Mouse (Mus musculus): ENCODE measurements around the gene Oprm1. TPM values are rescaled to one million over a fixed set of nuclear protein-coding genes. Genes with fewer than 3 reads are reported as not detected.

The Oprm1 gene
- polyA plus RNA-seq (2015; fragmentation: Nextera tagmentation; extraction: Ambion mirVana): 0.07 TPM in 1 of 2 replicates, not detected in the other

DNA sequence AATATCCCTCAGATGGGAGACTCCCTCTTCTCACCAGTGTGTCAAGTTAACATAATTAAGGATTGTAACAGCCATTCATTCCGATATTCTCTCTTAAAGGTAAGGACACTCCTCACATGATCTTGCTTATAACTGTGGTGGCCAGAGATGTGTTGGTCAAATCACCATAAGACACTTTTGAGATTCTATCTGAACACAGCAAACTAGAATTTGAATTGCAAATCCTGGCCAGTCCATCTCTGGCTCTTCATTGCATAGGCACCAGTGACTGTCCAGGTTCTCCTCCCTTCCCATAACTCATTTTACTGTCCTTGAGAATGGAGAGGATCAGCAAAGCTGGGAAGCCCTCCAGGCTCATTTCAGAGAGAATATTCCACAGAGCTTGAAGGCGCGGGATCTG, at the start of gene Oprm1:
Gene Oprm1, plus strand, starts transcription at position 301 of the 400 bp plus-strand sequence.
- no peaks in the 10 kb centered on the region for H3K4me1 ChIP-seq (ENCODE audit: control insufficient read depth, low read depth, low read length)
- no peak within 1 kb of the TSS for H3K4me2 ChIP-seq (ENCODE audit: low read depth, low read length)
- 64% methylated on average over 3 of the region's 3 CpGs for WGBS (ENCODE audit: insufficient replicate concordance)
- H3K9ac ChIP-seq (ENCODE audit: low read depth, low read length): no peak within 1 kb of the TSS
- no peak within 1 kb of the TSS for H3K27ac ChIP-seq (ENCODE audit: low read length)
- H3K27me3 ChIP-seq (ENCODE audit: control insufficient read depth, insufficient read depth, low read depth, low read length): no peaks in the 10 kb centered on the region
- H3K9me3 ChIP-seq (replicated peaks; ENCODE audit: control insufficient read depth, low read length): no peaks in the 10 kb centered on the region
- no peak within 1 kb of the TSS for H3K4me3 ChIP-seq (ENCODE audit: low read depth, low read length)
- no peaks in the 10 kb centered on the region for H3K36me3 ChIP-seq (ENCODE audit: control insufficient read depth, insufficient read depth)
- ATAC-seq (ENCODE audit: low read depth): no peak

DNA sequence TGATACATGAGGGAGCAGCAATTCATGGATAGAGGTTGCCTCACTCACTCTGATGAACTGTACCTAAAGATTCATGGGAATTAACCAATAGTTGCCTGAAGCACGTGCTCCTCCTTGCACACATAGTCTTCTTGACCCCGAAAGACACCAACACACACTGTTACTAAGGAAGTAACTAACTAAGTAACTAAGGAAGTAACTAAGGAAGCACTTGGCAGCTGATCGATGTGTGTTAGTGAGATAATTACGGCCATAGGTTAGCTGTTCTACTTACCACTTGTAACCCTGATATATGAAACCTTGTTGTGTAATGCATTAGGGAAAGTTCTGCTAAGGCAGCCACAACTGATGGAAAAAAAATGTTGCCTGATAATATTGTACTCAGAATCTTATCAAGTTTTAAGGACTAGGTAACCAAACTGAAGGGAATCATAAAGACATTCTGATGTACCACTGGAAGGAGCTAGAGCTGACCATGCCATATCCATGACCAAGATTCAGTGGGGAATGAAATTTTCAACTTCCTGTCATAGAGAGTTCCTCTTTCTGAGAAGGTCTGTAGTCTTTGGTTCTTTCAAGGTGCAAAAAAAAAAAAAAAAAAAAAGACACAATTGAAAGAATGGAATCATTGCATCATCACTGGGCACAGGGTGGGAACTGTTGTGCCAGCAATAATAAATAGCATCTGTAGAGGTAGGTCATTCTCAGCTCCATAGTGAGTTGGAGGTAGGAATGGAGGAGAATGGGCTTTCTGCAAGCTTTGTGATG, 40.9 kb upstream of the Oprm1 start:
- Histone ChIP-seq H3K36me3 (ENCODE audit: control insufficient read depth, insufficient read depth) (no peaks in the 10 kb centered on the region), H3K27ac (ENCODE audit: low read length) (no peak overlapping the region), H3K4me3 (ENCODE audit: low read depth, low read length) (no peak overlapping the region), H3K4me2 (ENCODE audit: low read depth, low read length) (no peak overlapping the region), H3K27me3 (ENCODE audit: control insufficient read depth, insufficient read depth, low read depth, low read length) (no peaks in the 10 kb centered on the region), H3K4me1 (ENCODE audit: control insufficient read depth, low read depth, low read length) (no peaks in the 10 kb centered on the region), H3K9me3 (replicated peaks; ENCODE audit: control insufficient read depth, low read length) (no peaks in the 10 kb centered on the region), H3K9ac (ENCODE audit: low read depth, low read length) (no peak overlapping the region)
- ATAC-seq (ENCODE audit: low read depth): peak; percentile 45
- 9% methylated on average over 4 of the region's 4 CpGs for WGBS (ENCODE audit: insufficient replicate concordance)

DNA sequence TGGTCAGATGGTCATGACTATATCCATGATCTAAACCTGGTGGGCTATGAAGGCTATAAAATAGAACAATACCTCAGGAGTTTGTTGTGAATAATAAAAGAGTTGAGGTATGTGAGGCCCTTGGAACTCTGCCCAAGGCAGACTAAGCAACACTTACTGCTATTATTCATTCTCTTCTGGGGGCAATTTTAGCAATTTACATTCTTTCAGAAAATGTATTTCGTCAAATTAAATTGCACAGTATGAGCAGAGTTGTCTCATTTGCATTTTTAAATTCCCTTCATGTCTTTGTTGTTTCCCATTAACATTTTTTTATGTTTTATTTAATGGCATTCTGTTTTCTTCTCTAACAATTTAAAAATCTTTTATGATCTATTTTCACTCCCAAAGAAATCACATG, 34.5 kb upstream of the Oprm1 start:
- Histone ChIP-seq H3K27ac (ENCODE audit: low read length) (no peak overlapping the region), H3K4me2 (ENCODE audit: low read depth, low read length) (no peak overlapping the region), H3K9ac (ENCODE audit: low read depth, low read length) (no peak overlapping the region), H3K27me3 (ENCODE audit: control insufficient read depth, insufficient read depth, low read depth, low read length) (no peaks in the 10 kb centered on the region), H3K4me3 (ENCODE audit: low read depth, low read length) (no peak overlapping the region), H3K4me1 (ENCODE audit: control insufficient read depth, low read depth, low read length) (no peaks in the 10 kb centered on the region), H3K9me3 (replicated peaks; ENCODE audit: control insufficient read depth, low read length) (no peaks in the 10 kb centered on the region), H3K36me3 (ENCODE audit: control insufficient read depth, insufficient read depth) (no peaks in the 10 kb centered on the region)
- ATAC-seq (ENCODE audit: low read depth): no peak
- 44% methylated on average over 1 of the region's 1 CpGs for WGBS (ENCODE audit: insufficient replicate concordance)

DNA sequence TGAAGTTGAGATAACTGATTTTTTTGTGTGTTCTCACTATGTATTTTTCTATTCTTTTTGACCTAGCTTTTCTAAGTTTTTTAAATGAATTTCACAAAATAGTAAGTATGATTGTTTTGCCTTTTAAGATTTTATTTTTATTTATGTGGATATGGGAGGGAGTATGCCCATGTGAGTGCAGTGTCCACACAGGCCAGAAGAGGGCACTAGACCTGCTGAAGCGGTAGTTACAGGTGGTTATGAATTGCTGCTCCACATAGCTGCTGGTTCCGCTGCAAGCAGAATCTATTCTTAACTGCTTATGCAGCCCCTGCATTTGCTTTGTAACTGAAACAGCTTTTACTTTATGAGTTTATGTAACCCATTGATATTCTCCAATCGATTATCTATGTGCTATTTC, 29.8 kb upstream of the Oprm1 start:
- H3K4me1 ChIP-seq (ENCODE audit: control insufficient read depth, low read depth, low read length): no peaks in the 10 kb centered on the region
- H3K9me3 ChIP-seq (replicated peaks; ENCODE audit: control insufficient read depth, low read length): no peaks in the 10 kb centered on the region
- H3K27ac ChIP-seq (ENCODE audit: low read length): no peak overlapping the region
- no peak overlapping the region for H3K4me2 ChIP-seq (ENCODE audit: low read depth, low read length)
- H3K9ac ChIP-seq (ENCODE audit: low read depth, low read length): no peak overlapping the region
- WGBS (ENCODE audit: insufficient replicate concordance): 79% methylated on average over 3 of the region's 3 CpGs
- no peaks in the 10 kb centered on the region for H3K27me3 ChIP-seq (ENCODE audit: control insufficient read depth, insufficient read depth, low read depth, low read length)
- no peak overlapping the region for H3K4me3 ChIP-seq (ENCODE audit: low read depth, low read length)
- ATAC-seq (ENCODE audit: low read depth): no peak
- no peaks in the 10 kb centered on the region for H3K36me3 ChIP-seq (ENCODE audit: control insufficient read depth, insufficient read depth)

DNA sequence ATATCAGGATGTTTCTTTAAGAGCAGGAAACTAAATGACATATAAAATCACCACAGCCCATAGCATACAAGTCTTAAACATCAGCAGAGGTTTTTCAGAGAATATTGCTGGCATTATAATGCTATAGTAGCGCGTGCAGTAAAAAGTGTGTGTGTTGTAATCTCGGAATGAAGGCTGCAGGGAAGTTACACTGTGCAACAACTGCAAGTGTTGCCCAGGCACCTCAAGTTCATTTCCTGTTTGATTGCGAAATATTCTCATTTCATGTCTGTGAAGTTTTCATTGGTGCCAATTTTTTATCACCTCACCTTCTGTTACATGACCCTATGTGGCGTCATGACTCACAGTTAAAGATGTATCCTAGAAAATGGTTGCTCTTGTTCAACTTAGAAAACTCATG, 4.9 kb upstream of the Oprm1 start:
- H3K9ac ChIP-seq (ENCODE audit: low read depth, low read length): no peak overlapping the region
- no peak overlapping the region for H3K4me3 ChIP-seq (ENCODE audit: low read depth, low read length)
- no peak overlapping the region for H3K27ac ChIP-seq (ENCODE audit: low read length)
- no peaks in the 10 kb centered on the region for H3K27me3 ChIP-seq (ENCODE audit: control insufficient read depth, insufficient read depth, low read depth, low read length)
- H3K4me1 ChIP-seq (ENCODE audit: control insufficient read depth, low read depth, low read length): no peaks in the 10 kb centered on the region
- no peaks in the 10 kb centered on the region for H3K9me3 ChIP-seq (replicated peaks; ENCODE audit: control insufficient read depth, low read length)
- WGBS (ENCODE audit: insufficient replicate concordance): 50% methylated on average over 5 of the region's 5 CpGs
- no peak overlapping the region for H3K4me2 ChIP-seq (ENCODE audit: low read depth, low read length)
- no peaks in the 10 kb centered on the region for H3K36me3 ChIP-seq (ENCODE audit: control insufficient read depth, insufficient read depth)
- ATAC-seq (ENCODE audit: low read depth): no peak

DNA sequence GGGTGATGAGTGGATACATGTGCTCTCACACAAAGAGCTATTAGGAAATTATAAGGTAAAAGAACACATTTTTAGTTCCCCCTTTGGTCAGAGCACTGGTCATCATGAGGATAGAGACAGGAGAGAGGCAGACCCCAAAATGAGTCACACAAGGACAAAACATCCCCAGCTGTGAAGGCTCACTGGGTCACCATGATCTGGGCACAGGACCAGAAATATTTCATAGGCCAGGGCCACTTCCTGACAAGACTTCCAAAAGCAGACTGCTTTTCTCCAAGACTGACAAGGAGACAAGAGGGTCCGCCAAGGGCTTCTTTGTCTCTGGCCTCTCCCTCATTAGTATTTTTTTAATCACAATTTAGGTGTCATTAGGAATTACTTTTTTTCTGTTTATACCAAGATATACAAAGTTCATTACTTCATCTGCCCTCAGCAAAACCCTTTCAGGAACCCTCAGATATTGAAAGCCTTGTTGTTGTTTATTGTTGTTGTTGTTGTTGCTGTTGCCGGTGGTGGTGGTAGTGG, 3.0 kb downstream of the Oprm1 start, which contains the start of gene Gm10945:
Gene Gm10945, minus strand, starts transcription at position 475 of the 525 bp plus-strand sequence.
- H3K27ac ChIP-seq (ENCODE audit: low read length): no peak within 1 kb of the TSS
- H3K36me3 ChIP-seq (ENCODE audit: control insufficient read depth, insufficient read depth): no peaks in the 10 kb centered on the region
- H3K4me1 ChIP-seq (ENCODE audit: control insufficient read depth, low read depth, low read length): no peaks in the 10 kb centered on the region
- 62% methylated on average over 2 of the region's 2 CpGs for WGBS (ENCODE audit: insufficient replicate concordance)
- ATAC-seq (ENCODE audit: low read depth): no peak
- no peak within 1 kb of the TSS for H3K4me3 ChIP-seq (ENCODE audit: low read depth, low read length)
- no peaks in the 10 kb centered on the region for H3K27me3 ChIP-seq (ENCODE audit: control insufficient read depth, insufficient read depth, low read depth, low read length)
- H3K9me3 ChIP-seq (replicated peaks; ENCODE audit: control insufficient read depth, low read length): no peaks in the 10 kb centered on the region
- H3K9ac ChIP-seq (ENCODE audit: low read depth, low read length): no peak within 1 kb of the TSS
- H3K4me2 ChIP-seq (ENCODE audit: low read depth, low read length): no peak within 1 kb of the TSS

DNA sequence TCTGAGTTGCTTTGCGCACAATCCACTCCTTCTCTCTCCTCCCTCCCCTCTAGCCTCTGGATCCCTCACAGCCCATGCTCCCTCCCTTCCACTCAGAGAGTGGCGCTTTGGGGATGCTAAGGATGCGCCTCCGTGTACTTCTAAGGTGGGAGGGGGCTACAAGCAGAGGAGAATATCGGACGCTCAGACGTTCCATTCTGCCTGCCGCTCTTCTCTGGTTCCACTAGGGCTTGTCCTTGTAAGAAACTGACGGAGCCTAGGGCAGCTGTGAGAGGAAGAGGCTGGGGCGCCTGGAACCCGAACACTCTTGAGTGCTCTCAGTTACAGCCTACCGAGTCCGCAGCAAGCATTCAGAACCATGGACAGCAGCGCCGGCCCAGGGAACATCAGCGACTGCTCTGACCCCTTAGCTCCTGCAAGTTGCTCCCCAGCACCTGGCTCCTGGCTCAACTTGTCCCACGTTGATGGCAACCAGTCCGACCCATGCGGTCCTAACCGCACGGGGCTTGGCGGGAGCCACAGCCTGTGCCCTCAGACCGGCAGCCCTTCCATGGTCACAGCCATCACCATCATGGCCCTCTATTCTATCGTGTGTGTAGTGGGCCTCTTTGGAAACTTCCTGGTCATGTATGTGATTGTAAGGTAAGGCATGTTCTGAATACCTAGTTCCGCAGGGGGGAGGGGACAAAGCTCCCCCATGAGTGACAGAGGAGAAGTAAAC, 30.4 kb downstream of the Oprm1 start:
- Histone ChIP-seq H3K9me3 (replicated peaks; ENCODE audit: control insufficient read depth, low read length) (no peaks in the 10 kb centered on the region), H3K27me3 (ENCODE audit: control insufficient read depth, insufficient read depth, low read depth, low read length) (no peaks in the 10 kb centered on the region), H3K36me3 (ENCODE audit: control insufficient read depth, insufficient read depth) (no peaks in the 10 kb centered on the region), H3K27ac (ENCODE audit: low read length) (no peak overlapping the region), H3K9ac (ENCODE audit: low read depth, low read length) (no peak overlapping the region), H3K4me2 (ENCODE audit: low read depth, low read length) (no peak overlapping the region), H3K4me3 (ENCODE audit: low read depth, low read length) (no peak overlapping the region), H3K4me1 (ENCODE audit: control insufficient read depth, low read depth, low read length) (no peaks in the 10 kb centered on the region)
- no peak for ATAC-seq (ENCODE audit: low read depth)
- WGBS (ENCODE audit: insufficient replicate concordance): 5% methylated on average over 25 of the region's 25 CpGs

DNA sequence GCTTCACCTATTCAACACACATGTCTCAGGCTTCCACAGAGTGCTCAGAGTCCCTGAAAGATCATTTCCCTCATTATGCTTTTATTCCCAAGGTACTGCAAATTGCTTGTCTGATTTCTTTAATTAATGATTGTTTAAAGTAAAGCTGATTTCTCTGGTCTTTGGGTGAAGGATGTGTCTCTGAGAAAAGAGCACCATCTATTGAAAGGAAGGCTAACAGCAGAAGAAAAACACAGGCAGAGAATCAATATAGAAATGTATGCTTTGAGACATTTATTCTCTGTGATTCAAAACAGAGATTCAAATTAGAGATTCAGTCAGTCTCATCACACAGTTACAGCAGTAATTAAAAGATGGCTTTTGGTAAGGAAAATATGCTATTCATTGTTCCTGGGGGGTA, 31.9 kb downstream of the Oprm1 start:
- ATAC-seq (ENCODE audit: low read depth): no peak
- H3K36me3 ChIP-seq (ENCODE audit: control insufficient read depth, insufficient read depth): no peaks in the 10 kb centered on the region
- no peak overlapping the region for H3K9ac ChIP-seq (ENCODE audit: low read depth, low read length)
- H3K9me3 ChIP-seq (replicated peaks; ENCODE audit: control insufficient read depth, low read length): no peaks in the 10 kb centered on the region
- no peak overlapping the region for H3K27ac ChIP-seq (ENCODE audit: low read length)
- H3K4me1 ChIP-seq (ENCODE audit: control insufficient read depth, low read depth, low read length): no peaks in the 10 kb centered on the region
- H3K4me2 ChIP-seq (ENCODE audit: low read depth, low read length): no peak overlapping the region
- no peak overlapping the region for H3K4me3 ChIP-seq (ENCODE audit: low read depth, low read length)
- no peaks in the 10 kb centered on the region for H3K27me3 ChIP-seq (ENCODE audit: control insufficient read depth, insufficient read depth, low read depth, low read length)

DNA sequence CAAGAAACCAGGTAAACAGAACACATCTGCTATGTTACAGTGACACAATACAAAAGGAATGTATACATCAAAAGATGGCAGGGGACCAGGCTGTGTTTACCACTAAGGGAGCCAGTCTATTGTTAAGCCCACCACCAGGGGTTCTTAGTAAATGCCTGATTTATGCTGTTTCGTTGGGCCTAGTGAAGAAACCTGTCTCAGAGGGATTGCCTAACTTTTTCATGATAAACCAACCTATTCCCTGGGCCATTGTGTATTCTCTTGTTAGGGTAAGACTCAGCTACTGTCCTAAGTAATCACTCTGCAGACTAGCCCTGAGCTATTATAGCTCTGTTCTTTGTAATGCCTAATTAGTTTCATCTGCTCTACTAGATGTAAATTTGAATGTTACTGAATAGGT, 62.3 kb downstream of the Oprm1 start:
- H3K27me3 ChIP-seq (ENCODE audit: control insufficient read depth, insufficient read depth, low read depth, low read length): no peaks in the 10 kb centered on the region
- no peaks in the 10 kb centered on the region for H3K9me3 ChIP-seq (replicated peaks; ENCODE audit: control insufficient read depth, low read length)
- H3K36me3 ChIP-seq (ENCODE audit: control insufficient read depth, insufficient read depth): no peaks in the 10 kb centered on the region
- WGBS (ENCODE audit: insufficient replicate concordance): 28% methylated on average over 1 of the region's 1 CpGs
- H3K9ac ChIP-seq (ENCODE audit: low read depth, low read length): no peak overlapping the region
- ATAC-seq (ENCODE audit: low read depth): no peak
- no peak overlapping the region for H3K27ac ChIP-seq (ENCODE audit: low read length)
- H3K4me2 ChIP-seq (ENCODE audit: low read depth, low read length): no peak overlapping the region
- H3K4me3 ChIP-seq (ENCODE audit: low read depth, low read length): no peak overlapping the region
- H3K4me1 ChIP-seq (ENCODE audit: control insufficient read depth, low read depth, low read length): no peaks in the 10 kb centered on the region

All from liver, embryonic 16.5 days (tissue).